Mouse (Mus musculus) liver, embryonic 14.5 days (tissue): ENCODE measurements around the gene Gm49320. TPM values are rescaled to one million over a fixed set of nuclear protein-coding genes. Genes with fewer than 3 reads are reported as not detected.

Experiments
- ATAC-seq: fragments of 200-750 bp; cut with Nextera tagmentation; 2 replicates; pipeline ENCODE4 v1.8.0; 2017; ENCODE audit warnings: moderate number of reproducible peaks, mild to moderate bottlenecking, moderate library complexity; ENCODE audit not compliant: insufficient read depth
- DNase-seq, 3 experiments: peaks; one replicate each; pipeline ENCODE4 v3.0.0-alpha.2; 2012 to 2013; ENCODE audit warnings: low read depth in 3 of 3, low spot score in 3 of 3
- H3K27ac ChIP-seq: fragments of 300-500 bp; sonication (generic); 2 replicates; pipeline ENCODE4 v1.5.1; 2014; ENCODE audit warnings: moderate library complexity, mild to moderate bottlenecking, control low read depth, inconsistent platforms
- H3K27me3 ChIP-seq: fragments of 300-500 bp; sonication (generic); 2 replicates; pipeline ENCODE4 v1.6.1; 2014; ENCODE audit warnings: mild to moderate bottlenecking, low read length, moderate library complexity; ENCODE audit not compliant: control insufficient read depth, insufficient read depth
- H3K36me3 ChIP-seq: fragments of 300-500 bp; sonication (generic); replicated peaks from 2 replicates; pipeline ENCODE4 v1.6.1; 2014; ENCODE audit warnings: low read depth; ENCODE audit not compliant: control insufficient read depth, insufficient read depth
- H3K4me1 ChIP-seq, 2 experiments: fragments of 200-500 bp in 1 of 2; fragments of 300-500 bp in 1 of 2; sonication (generic) in 1 of 2; replicated peaks; 2 replicates each; pipeline ENCODE4 v1.6.1; 2012 to 2014; ENCODE audit warnings: antibody characterized with exemption in 1 of 2, inconsistent platforms in 1 of 2, low read length in 1 of 2; ENCODE audit not compliant: control insufficient read depth in 2 of 2, insufficient read depth in 2 of 2
- H3K4me2 ChIP-seq: fragments of 300-500 bp; sonication (generic); 2 replicates; pipeline ENCODE4 v1.6.1; 2014; ENCODE audit warnings: low read depth, mild to moderate bottlenecking, control low read depth, moderate library complexity
- H3K4me3 ChIP-seq, 2 experiments: fragments of 200-500 bp in 1 of 2; fragments of 300-500 bp in 1 of 2; sonication (generic) in 1 of 2; 2 replicates each; pipeline ENCODE4 v1.5.1; 2012 to 2014; ENCODE audit warnings: low read depth in 2 of 2, low read length in 2 of 2, mild to moderate bottlenecking in 2 of 2, control low read depth in 1 of 2, inconsistent platforms in 1 of 2, moderate library complexity in 1 of 2; ENCODE audit not compliant: insufficient read depth in 1 of 2
- H3K9ac ChIP-seq: fragments of 300-500 bp; sonication (generic); replicated peaks from 2 replicates; pipeline ENCODE4 v1.6.1; 2014; ENCODE audit warnings: mild to moderate bottlenecking, control low read depth, moderate library complexity
- H3K9me3 ChIP-seq: fragments of 300-500 bp; sonication (generic); 2 replicates; pipeline ENCODE4 v1.6.1; 2016; ENCODE audit warnings: low read length, mixed read lengths; ENCODE audit not compliant: control insufficient read depth
- CTCF ChIP-seq: IDR thresholded peaks from 2 replicates; pipeline ENCODE4 v1.5.1; 2016; ENCODE audit warnings: antibody characterized with exemption, low read depth, control low read depth
- EP300 ChIP-seq: IDR thresholded peaks from 2 replicates; pipeline ENCODE4 v1.6.1; 2016; ENCODE audit warnings: antibody characterized with exemption, low read depth
- WGBS: fragments of 180-500 bp; shearing (Covaris S2); extraction: QIAGEN DNeasy Blood & Tissue Kit; methylation state at CpG from one replicate; pipeline ENCODE4 v1.1.7; 2014; ENCODE audit not compliant: insufficient replicate concordance; 5-methylcytosine and 5-hydroxymethylcytosine counted together
- polyA plus RNA-seq, 2 experiments: library from polyadenylated mRNA; depleted of rRNA in 1 of 2; stranded (reverse) in 1 of 2; unstranded in 1 of 2; fragments of >200 nt; fragmentation: Nextera tagmentation in 1 of 2; extraction: Ambion mirVana in 1 of 2; gene quantifications; 2 replicates each; pipeline versions ENCODE4 v1.2.1 to v1.2.3; 2012 to 2014

Gene Gm49320
- polyA plus RNA-seq, 2 experiments, result 0.14 to 0.47 TPM

DNA sequence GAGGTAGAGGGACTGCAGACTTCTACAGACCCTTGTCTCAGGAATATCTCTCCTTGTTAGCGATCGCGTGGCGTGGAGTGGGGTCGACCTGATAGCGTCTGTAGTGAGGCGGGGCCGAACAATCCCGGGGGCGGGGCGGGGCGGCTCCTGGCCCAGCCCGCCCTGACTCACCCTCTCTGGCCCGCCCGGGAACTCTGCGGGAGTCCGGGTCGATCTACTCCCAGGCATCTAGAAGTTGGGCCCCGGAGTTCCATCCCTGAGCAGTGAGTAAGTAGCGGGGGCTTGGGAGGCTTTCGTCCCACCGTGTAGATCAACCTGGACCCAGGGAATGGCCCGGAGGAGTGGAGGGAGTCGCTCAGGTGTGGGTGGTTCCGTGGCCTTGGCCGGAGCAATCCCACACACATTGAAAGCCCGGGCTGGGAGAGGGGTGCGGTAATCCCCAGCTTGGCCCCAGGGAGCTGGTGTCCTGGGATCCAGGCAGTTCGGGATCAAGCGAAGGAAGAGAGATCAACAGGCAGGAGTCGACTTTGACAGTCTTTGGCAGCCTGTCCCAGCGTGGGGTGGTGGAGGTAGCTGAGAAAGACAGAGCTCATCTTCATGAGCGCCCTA, 11.8 kb upstream of the Gm49320 start, which contains the start of gene Lrrc8e:
Lrrc8e (plus strand) TSS at position 89 of the 609 bp plus-strand sequence.
- H3K27me3 ChIP-seq, result peaks cover 15% of the 10 kb centered on the region
- no peak within 1 kb of the TSS for H3K9ac ChIP-seq
- H3K4me3 ChIP-seq, result 0 out of 4 replicates have a peak within 1 kb of the TSS, but pooled peaks of 1 of the 2 experiments have one; percentile 0
- H3K27ac ChIP-seq, result no peak within 1 kb of the TSS
- peak within 1 kb of the TSS; percentile 47 for H3K4me2 ChIP-seq
- H3K36me3 ChIP-seq, result no peaks in the 10 kb centered on the region
- peak; percentile 61; the same call in 1 of the 2 replicates for ATAC-seq
- no peaks in the 10 kb centered on the region for H3K9me3 ChIP-seq
- H3K4me1 ChIP-seq, result peaks cover 0 to 3% of the 10 kb centered on the region in 2 experiments; a peak in 2 of 4 replicates
- TF ChIP-seq CTCF (no peak), EP300 (no peak)
- DNase-seq, result no peak
- WGBS, result 6% methylated on average over 33 of the region's 33 CpGs

DNA sequence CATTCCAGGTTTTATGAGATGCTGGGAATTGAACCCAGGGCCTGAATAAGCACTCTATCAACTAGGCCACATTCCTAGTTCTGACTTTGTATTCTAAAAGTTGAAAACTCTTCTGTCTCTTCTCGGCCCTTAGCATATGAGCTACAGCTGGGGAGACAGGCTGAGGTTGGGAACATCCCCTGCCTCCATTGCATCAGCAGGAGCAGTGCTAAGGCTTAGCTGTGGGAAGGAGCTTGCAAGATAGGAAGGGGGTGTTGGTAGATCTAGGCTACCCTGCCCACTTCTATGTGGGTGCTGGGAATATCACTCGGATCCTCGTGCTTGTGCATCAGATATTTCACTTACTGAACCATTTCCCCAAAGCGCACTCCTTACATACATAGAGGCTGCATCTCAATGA, 10.7 kb upstream of the Gm49320 start:
- WGBS, result 68% methylated on average over 4 of the region's 4 CpGs
- TF ChIP-seq CTCF (no peak), EP300 (no peak)
- Histone ChIP-seq H3K4me3 (no peak overlapping the region), H3K27me3 (peaks cover 15% of the 10 kb centered on the region), H3K9ac (no peak overlapping the region), H3K9me3 (no peaks in the 10 kb centered on the region), H3K36me3 (no peaks in the 10 kb centered on the region), H3K27ac (no peak overlapping the region), H3K4me2 (no peak overlapping the region), H3K4me1 (peaks cover 0 to 3% of the 10 kb centered on the region in 2 experiments; a peak in 2 of 4 replicates)
- ATAC-seq (no peak), DNase-seq (no peak)

DNA sequence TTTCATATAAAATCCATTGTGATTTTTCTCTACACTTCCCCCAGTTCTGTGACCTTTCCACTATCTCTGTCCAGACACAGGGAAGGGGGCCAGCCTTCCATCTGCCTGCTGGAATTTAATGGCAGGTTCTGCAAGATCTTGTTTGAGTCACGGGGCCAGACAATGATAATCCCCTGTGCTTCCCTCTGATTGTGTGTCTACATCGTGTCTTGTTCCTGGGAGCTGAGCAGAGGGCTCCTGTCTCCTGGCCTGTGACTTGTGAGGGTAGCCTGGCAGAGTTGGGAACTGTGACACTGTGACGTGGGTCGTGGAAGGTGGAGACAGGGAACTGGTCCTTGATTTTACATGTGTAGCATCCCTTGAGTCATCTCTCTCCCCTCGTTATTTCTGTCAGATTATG, 8.9 kb upstream of the Gm49320 start:
- Histone ChIP-seq H3K36me3 (no peaks in the 10 kb centered on the region), H3K9ac (no peak overlapping the region), H3K27ac (no peak overlapping the region), H3K4me1 (peaks cover 0 to 3% of the 10 kb centered on the region in 2 experiments; a peak in 2 of 4 replicates), H3K4me3 (no peak overlapping the region), H3K4me2 (no peak overlapping the region), H3K27me3 (peaks cover 15% of the 10 kb centered on the region), H3K9me3 (no peaks in the 10 kb centered on the region)
- DNase-seq (no peak), ATAC-seq (no peak)
- TF ChIP-seq CTCF (no peak), EP300 (no peak)
- 44% methylated on average over 5 of the region's 5 CpGs for WGBS

DNA sequence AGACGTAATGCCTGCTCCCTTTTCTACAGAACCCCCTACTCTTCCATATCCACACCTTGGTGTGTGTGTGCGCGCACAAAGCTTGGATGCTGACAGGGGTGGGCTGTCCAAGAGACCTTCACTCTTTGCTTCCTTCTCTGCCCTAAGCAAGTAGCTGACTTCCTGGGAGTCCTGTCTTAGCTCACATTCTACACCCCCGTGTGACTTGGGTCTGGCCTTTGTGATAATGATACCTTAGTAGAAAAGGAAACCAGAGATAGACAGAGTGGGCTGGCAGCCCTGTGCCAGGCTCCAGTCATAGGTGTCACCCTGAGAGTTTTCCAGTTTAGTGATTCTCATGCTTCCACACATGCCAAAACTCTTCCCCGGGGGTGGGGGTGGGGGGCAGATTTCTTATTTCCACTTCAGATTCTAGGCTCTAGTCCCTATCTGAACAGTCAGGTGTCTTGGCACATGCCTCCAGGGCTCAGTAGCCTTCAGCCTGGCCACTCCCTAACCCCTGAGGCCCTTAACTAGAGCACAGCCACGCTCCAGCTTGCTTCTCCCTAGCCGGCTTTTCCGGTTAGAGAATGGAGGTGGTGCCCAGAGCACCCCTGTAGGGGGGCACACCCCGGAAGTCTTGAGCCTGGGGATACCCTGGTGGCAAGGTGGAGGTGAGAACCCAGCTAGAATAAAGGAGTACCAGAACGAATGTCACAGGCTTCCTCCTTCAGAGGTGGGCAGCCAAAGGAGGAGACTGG, 7.9 kb upstream of the Gm49320 start:
- no peak for DNase-seq
- WGBS, result 38% methylated on average over 10 of the region's 10 CpGs
- peak; percentile 29; the same call in 1 of the 2 replicates for ATAC-seq
- peaks cover 0 to 3% of the 10 kb centered on the region in 2 experiments; a peak in 2 of 4 replicates for H3K4me1 ChIP-seq
- H3K4me3 ChIP-seq, result no peak overlapping the region
- H3K9me3 ChIP-seq, result no peaks in the 10 kb centered on the region
- H3K27me3 ChIP-seq, result peaks cover 15% of the 10 kb centered on the region
- no peak overlapping the region for H3K27ac ChIP-seq
- no peak overlapping the region for H3K4me2 ChIP-seq
- TF ChIP-seq CTCF (no peak), EP300 (no peak)
- no peak overlapping the region; the same call in 1 of the 2 replicates for H3K9ac ChIP-seq
- H3K36me3 ChIP-seq, result no peaks in the 10 kb centered on the region

DNA sequence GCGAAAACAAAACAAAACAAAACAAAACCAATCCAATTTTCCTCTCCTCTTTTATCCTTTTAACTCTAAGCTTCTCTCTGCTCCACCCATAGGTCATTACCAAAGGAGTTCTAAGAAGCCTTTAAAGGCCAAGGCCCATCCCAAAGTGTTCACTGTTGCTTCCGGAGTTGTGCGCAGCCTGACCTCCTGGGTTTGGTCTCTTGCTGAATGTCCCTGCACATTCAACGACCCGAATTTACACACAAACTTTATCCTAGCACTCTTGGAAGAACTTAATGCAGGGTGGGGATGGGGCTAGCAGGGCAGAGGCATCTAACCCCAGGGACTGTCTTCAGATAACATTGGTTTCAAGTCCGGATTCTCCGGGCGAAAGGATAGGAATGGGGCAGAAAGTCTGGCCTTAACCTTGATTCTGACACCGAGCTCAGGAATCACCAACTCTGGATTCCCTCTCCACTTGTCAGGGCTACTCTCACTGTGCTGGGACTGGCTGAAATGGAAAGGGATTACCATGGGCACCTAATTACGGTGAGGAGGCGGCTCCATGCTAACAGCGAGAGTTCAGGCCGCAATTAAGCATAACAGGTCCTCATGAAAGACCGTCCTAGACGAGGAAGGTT, 741 bp upstream of the Gm49320 start:
- Histone ChIP-seq H3K27ac (peak overlapping the region; percentile 85), H3K27me3 (no peaks in the 10 kb centered on the region), H3K9ac (peak overlapping the region; percentile 76), H3K9me3 (no peaks in the 10 kb centered on the region), H3K4me3 (peak overlapping the region; percentile 77 to 81), H3K36me3 (peaks cover 3% of the 10 kb centered on the region), H3K4me1 (peaks cover 11 to 21% of the 10 kb centered on the region in 2 experiments), H3K4me2 (peak overlapping the region; percentile 83)
- TF ChIP-seq CTCF (no peak), EP300 (no peak)
- DNase-seq (no peak), ATAC-seq (no peak)
- WGBS, result 17% methylated on average over 15 of the region's 15 CpGs
